Mouse (Mus musculus) kidney, postnatal 0 days (tissue): Measurements from ENCODE around the gene Eefsec. TPM values are rescaled to one million over a fixed set of nuclear protein-coding genes. Genes with fewer than 3 reads are reported as not detected.

ENCODE experiments used
- ATAC-seq: fragments of 200-750 bp; cut with Nextera tagmentation; replicated peaks from 2 replicates; pipeline ENCODE4 v1.8.0; 2017; ENCODE audit warnings: low read depth, moderate number of reproducible peaks, moderate TSS enrichment, moderate library complexity; ENCODE audit not compliant: low FRiP score
- DNase-seq: peaks from one replicate; pipeline ENCODE4 v3.0.0-alpha.2; 2016; ENCODE audit warnings: low spot score
- H3K27ac ChIP-seq: fragments of 300-500 bp; sonication (generic); 2 replicates; pipeline ENCODE4 v1.5.1; 2014; ENCODE audit warnings: mild to moderate bottlenecking
- H3K27me3 ChIP-seq: fragments of 300-500 bp; sonication (generic); 2 replicates; pipeline ENCODE4 v1.6.1; 2014; ENCODE audit warnings: low read length, mixed read lengths; ENCODE audit not compliant: insufficient read depth
- H3K36me3 ChIP-seq: fragments of 300-500 bp; sonication (generic); 2 replicates; pipeline ENCODE4 v1.6.1; 2014; ENCODE audit warnings: low read length, mixed read lengths; ENCODE audit not compliant: insufficient read depth
- H3K4me1 ChIP-seq: fragments of 300-500 bp; sonication (generic); replicated peaks from 2 replicates; pipeline ENCODE4 v1.6.1; 2014; ENCODE audit warnings: antibody characterized with exemption, low read length, mixed read lengths; ENCODE audit not compliant: insufficient read depth
- H3K4me2 ChIP-seq: fragments of 300-500 bp; sonication (generic); 2 replicates; pipeline ENCODE4 v1.6.1; 2014; ENCODE audit warnings: mild to moderate bottlenecking, low read length, moderate library complexity, mixed read lengths
- H3K4me3 ChIP-seq: fragments of 300-500 bp; sonication (generic); replicated peaks from 2 replicates; pipeline ENCODE4 v1.5.1; 2014; ENCODE audit warnings: low read depth, low read length
- H3K9ac ChIP-seq: fragments of 300-500 bp; sonication (generic); 2 replicates; pipeline ENCODE4 v1.6.1; 2014; ENCODE audit warnings: low read depth, low read length
- H3K9me3 ChIP-seq: fragments of 300-500 bp; sonication (generic); replicated peaks from 2 replicates; pipeline ENCODE4 v1.6.1; 2016; ENCODE audit warnings: low read length, inconsistent platforms, mixed read lengths
- CTCF ChIP-seq: IDR thresholded peaks from 2 replicates; pipeline ENCODE4 v1.5.1; 2016; ENCODE audit warnings: antibody characterized with exemption, low read depth, mild to moderate bottlenecking, moderate library complexity
- WGBS: fragments of 180-500 bp; shearing (Covaris S2); extraction: QIAGEN DNeasy Blood & Tissue Kit; methylation state at CpG from one replicate; pipeline ENCODE4 v1.1.7; 2014; 5-methylcytosine and 5-hydroxymethylcytosine counted together
- polyA plus RNA-seq: library from polyadenylated mRNA; unstranded; fragments of >200 nt; fragmentation: Nextera tagmentation; extraction: Ambion mirVana; gene quantifications from 2 replicates; pipeline ENCODE4 v1.2.1, GENCODE M21; 2015

Gene Eefsec
- polyA plus RNA-seq, 1 experiment from 2014 or later = 34.8 TPM

- 29% methylated on average over 4 of the region's 4 CpGs for WGBS
- H3K36me3 ChIP-seq = no peaks in the 10 kb centered on the region
These were observed 1.1 kb upstream of the Eefsec start for GRCm38 (mm10) chr6:88447454-88447853.

GRCm38 (mm10) chr6:88445661-88446060, 678 bp downstream of the Eefsec start:
- H3K9ac ChIP-seq = peak overlapping the region; percentile 78
- H3K27me3 ChIP-seq = no peaks in the 10 kb centered on the region
- DNase-seq (no peak), ATAC-seq (no peak)
- peak overlapping the region; percentile 65 for H3K4me3 ChIP-seq
- H3K9me3 ChIP-seq = no peaks in the 10 kb centered on the region
- H3K36me3 ChIP-seq = no peaks in the 10 kb centered on the region
- TF ChIP-seq CTCF = no peak
- WGBS = 7% methylated on average over 5 of the region's 5 CpGs
- H3K4me2 ChIP-seq = peak overlapping the region; percentile 92
- H3K27ac ChIP-seq = no peak overlapping the region
- H3K4me1 ChIP-seq = no peaks in the 10 kb centered on the region

More at GRCm38 (mm10) chr6:88447454-88447853, 1.1 kb upstream of the Eefsec start:
- ATAC-seq (no peak), DNase-seq (no peak)
- H3K27ac ChIP-seq = no peak overlapping the region
- no peaks in the 10 kb centered on the region for H3K4me1 ChIP-seq
- H3K4me2 ChIP-seq = no peak overlapping the region
- no peak for TF ChIP-seq CTCF
- H3K4me3 ChIP-seq = no peak overlapping the region
- H3K9ac ChIP-seq = no peak overlapping the region
- no peaks in the 10 kb centered on the region for H3K9me3 ChIP-seq
- H3K27me3 ChIP-seq = no peaks in the 10 kb centered on the region

- Histone ChIP-seq H3K4me3 (no peak overlapping the region), H3K9ac (no peak overlapping the region), H3K27ac (no peak overlapping the region), H3K4me2 (no peak overlapping the region), H3K36me3 (no peaks in the 10 kb centered on the region), H3K4me1 (no peaks in the 10 kb centered on the region), H3K27me3 (no peaks in the 10 kb centered on the region), H3K9me3 (no peaks in the 10 kb centered on the region)
- ATAC-seq = no peak
- no peak for DNase-seq
- TF ChIP-seq CTCF = no peak
- WGBS = 74% methylated on average over 7 of the region's 7 CpGs
These were observed 2.1 kb downstream of the Eefsec start for GRCm38 (mm10) chr6:88444076-88444750.

GRCm38 (mm10) chr6:88443446-88443845, 2.9 kb downstream of the Eefsec start:
- H3K4me1 ChIP-seq = no peaks in the 10 kb centered on the region
- no peaks in the 10 kb centered on the region for H3K27me3 ChIP-seq
- H3K27ac ChIP-seq = no peak overlapping the region
- no peak for DNase-seq
- no peaks in the 10 kb centered on the region for H3K36me3 ChIP-seq
- no peak overlapping the region for H3K4me2 ChIP-seq
- no peaks in the 10 kb centered on the region for H3K9me3 ChIP-seq
- no peak overlapping the region for H3K4me3 ChIP-seq
- no peak overlapping the region for H3K9ac ChIP-seq
- TF ChIP-seq CTCF = no peak
- 86% methylated on average over 3 of the region's 3 CpGs for WGBS
- no peak for ATAC-seq

GRCm38 (mm10) chr6:88442551-88442950, 3.8 kb downstream of the Eefsec start:
- Histone ChIP-seq H3K36me3 (no peaks in the 10 kb centered on the region), H3K4me3 (no peak overlapping the region), H3K27ac (no peak overlapping the region), H3K27me3 (no peaks in the 10 kb centered on the region), H3K4me2 (no peak overlapping the region), H3K9ac (no peak overlapping the region), H3K9me3 (no peaks in the 10 kb centered on the region), H3K4me1 (no peaks in the 10 kb centered on the region)
- TF ChIP-seq CTCF = no peak
- ATAC-seq = no peak
- DNase-seq = no peak
- WGBS = 76% methylated on average over 3 of the region's 3 CpGs

- H3K27ac ChIP-seq = no peak overlapping the region
- DNase-seq (no peak), ATAC-seq (no peak)
- no peaks in the 10 kb centered on the region for H3K36me3 ChIP-seq
- no peaks in the 10 kb centered on the region for H3K27me3 ChIP-seq
- no peak overlapping the region for H3K4me3 ChIP-seq
- no peak for TF ChIP-seq CTCF
- H3K9ac ChIP-seq = no peak overlapping the region
- 69% methylated on average over 4 of the region's 4 CpGs for WGBS
- no peak overlapping the region for H3K4me2 ChIP-seq
- H3K4me1 ChIP-seq = no peaks in the 10 kb centered on the region
- H3K9me3 ChIP-seq = no peaks in the 10 kb centered on the region
These were observed 7.3 kb downstream of the Eefsec start for GRCm38 (mm10) chr6:88439056-88439455.

- H3K27me3 ChIP-seq = no peaks in the 10 kb centered on the region
- no peak overlapping the region for H3K4me3 ChIP-seq
- 88% methylated on average over 7 of the region's 7 CpGs for WGBS
- TF ChIP-seq CTCF = no peak
- H3K36me3 ChIP-seq = no peaks in the 10 kb centered on the region
- H3K9me3 ChIP-seq = no peaks in the 10 kb centered on the region
- no peaks in the 10 kb centered on the region for H3K4me1 ChIP-seq
- no peak overlapping the region for H3K27ac ChIP-seq
- DNase-seq (no peak), ATAC-seq (no peak)
- no peak overlapping the region for H3K4me2 ChIP-seq
- no peak overlapping the region for H3K9ac ChIP-seq
These were observed 10.7 kb downstream of the Eefsec start for GRCm38 (mm10) chr6:88435609-88436008.
